Mouse (Mus musculus): ENCODE data around the gene Zfp992. TPM values are rescaled to one million over a fixed set of nuclear protein-coding genes. Genes with fewer than 3 reads are reported as not detected.
"Not testable (repeated sequence)": the region's sequence is repeated elsewhere in the genome, so short reads cannot be mapped to it uniquely, and the experiment has no call there.

The Zfp992 gene
- 1 to 10 TPM in 1 of 2 experiments, under 1 TPM in 1; 0.56 to 1.0 TPM for total RNA-seq (2021)
- long read RNA-seq, experiment 1, partial matches to known transcripts: 1 of 13 reads
- long read RNA-seq, experiment 1, other reads (novel, unspliced or antisense): 12 of 13 reads
- long read RNA-seq, experiment 2, partial matches to known transcripts: 1 of 8 reads
- long read RNA-seq, experiment 2, other reads (novel, unspliced or antisense): 7 of 8 reads

- DNase-seq: not testable (repeated sequence)
Observed at GRCm38 (mm10) chr4:146448950-146449349, at the start of gene Zfp992. Zfp992 (plus strand) TSS chr4:146449023.

- not testable (repeated sequence) for DNase-seq
Observed at GRCm38 (mm10) chr4:146429467-146429866, 19.4 kb upstream of the Zfp992 start.

GRCm38 (mm10) chr4:146430876-146431275, 17.9 kb upstream of the Zfp992 start:
- DNase-seq: not testable (repeated sequence)

GRCm38 (mm10) chr4:146435539-146435938, 13.3 kb upstream of the Zfp992 start:
- DNase-seq: not testable (repeated sequence)

- DNase-seq: not testable (repeated sequence)
Observed at GRCm38 (mm10) chr4:146437256-146437655, 11.6 kb upstream of the Zfp992 start.

- not testable (repeated sequence) for DNase-seq
Observed at GRCm38 (mm10) chr4:146444345-146444744, 4.5 kb upstream of the Zfp992 start.

GRCm38 (mm10) chr4:146445121-146445520, 3.7 kb upstream of the Zfp992 start:
- not testable (repeated sequence) for DNase-seq

GRCm38 (mm10) chr4:146446135-146446534, 2.7 kb upstream of the Zfp992 start:
- DNase-seq: not testable (repeated sequence)

GRCm38 (mm10) chr4:146447016-146447415, 1.8 kb upstream of the Zfp992 start:
- DNase-seq: not testable (repeated sequence)

GRCm38 (mm10) chr4:146449711-146450110, 888 bp downstream of the Zfp992 start:
- not testable (repeated sequence) for DNase-seq

- not testable (repeated sequence) for DNase-seq
Observed at GRCm38 (mm10) chr4:146452576-146452975, 3.8 kb downstream of the Zfp992 start.

- DNase-seq: not testable (repeated sequence)
Observed at GRCm38 (mm10) chr4:146454170-146454569, 5.3 kb downstream of the Zfp992 start.

- DNase-seq: no peak
Observed at GRCm38 (mm10) chr4:146454896-146455295, 6.1 kb downstream of the Zfp992 start.

- no peak for DNase-seq
Observed at GRCm38 (mm10) chr4:146455321-146455721, 6.5 kb downstream of the Zfp992 start.

GRCm38 (mm10) chr4:146456061-146456726, 7.4 kb downstream of the Zfp992 start:
- no peak for DNase-seq

- no peak for DNase-seq
Observed at GRCm38 (mm10) chr4:146457126-146457525, 8.3 kb downstream of the Zfp992 start.

- no peak for DNase-seq
Observed at GRCm38 (mm10) chr4:146457720-146458119, 8.9 kb downstream of the Zfp992 start.

- DNase-seq: not testable (repeated sequence)
Observed at GRCm38 (mm10) chr4:146459822-146460221, 11.0 kb downstream of the Zfp992 start.

- DNase-seq: not testable (repeated sequence)
Observed at GRCm38 (mm10) chr4:146460685-146461084, 11.9 kb downstream of the Zfp992 start.

GRCm38 (mm10) chr4:146463649-146464351, 15.0 kb downstream of the Zfp992 start:
- not testable (repeated sequence) for DNase-seq

- not testable (repeated sequence) for DNase-seq
Observed at GRCm38 (mm10) chr4:146469984-146470383, 21.2 kb downstream of the Zfp992 start.

- not testable (repeated sequence) for DNase-seq
Observed at GRCm38 (mm10) chr4:146474181-146474580, 25.4 kb downstream of the Zfp992 start.
